Mouse (Mus musculus) forebrain, postnatal 0 days (tissue): ENCODE data around the gene Dhx30. TPM values are rescaled to one million over a fixed set of nuclear protein-coding genes. Genes with fewer than 3 reads are reported as not detected.
"Not testable (repeated sequence)": the region's sequence is repeated elsewhere in the genome, so short reads cannot be mapped to it uniquely, and the experiment has no call there.

ENCODE experiments used
- ATAC-seq: fragments of 200-750 bp; cut with Nextera tagmentation; 2 replicates; pipeline ENCODE4 v1.8.0; 2017; ENCODE audit warnings: mild to moderate bottlenecking, moderate library complexity
- DNase-seq: peaks from one replicate; pipeline ENCODE4 v3.0.0-alpha.2; 2015
- H3K27ac ChIP-seq: fragments of 300-500 bp; sonication (generic); 2 replicates; pipeline ENCODE4 v1.5.1; 2014; ENCODE audit warnings: low read depth, mild to moderate bottlenecking, antibody characterized with exemption, low read length, moderate library complexity, mixed read lengths
- H3K27me3 ChIP-seq: fragments of 300-500 bp; sonication (generic); 2 replicates; pipeline ENCODE4 v1.6.1; 2014; ENCODE audit warnings: mild to moderate bottlenecking, low read length, mixed read lengths; ENCODE audit not compliant: insufficient read depth
- H3K36me3 ChIP-seq: fragments of 300-500 bp; sonication (generic); 2 replicates; pipeline ENCODE4 v1.6.1; 2014; ENCODE audit warnings: mild to moderate bottlenecking, moderate library complexity; ENCODE audit not compliant: insufficient read depth
- H3K4me1 ChIP-seq: fragments of 300-500 bp; sonication (generic); 2 replicates; pipeline ENCODE4 v1.6.1; 2014; ENCODE audit warnings: antibody characterized with exemption; ENCODE audit not compliant: insufficient read depth
- H3K4me2 ChIP-seq: fragments of 300-500 bp; sonication (generic); 2 replicates; pipeline ENCODE4 v1.6.1; 2014; ENCODE audit warnings: low read depth, mild to moderate bottlenecking, moderate library complexity
- H3K4me3 ChIP-seq: fragments of 300-500 bp; sonication (generic); 2 replicates; pipeline ENCODE4 v1.5.1; 2014; ENCODE audit warnings: low read depth, low read length, mixed read lengths
- H3K9ac ChIP-seq: fragments of 300-500 bp; sonication (generic); 2 replicates; pipeline ENCODE4 v1.6.1; 2014; ENCODE audit warnings: mild to moderate bottlenecking
- H3K9me3 ChIP-seq: fragments of 300-500 bp; sonication (generic); 2 replicates; pipeline ENCODE4 v1.6.1; 2016; ENCODE audit warnings: low read length
- CTCF ChIP-seq: sonication (generic); IDR thresholded peaks from 2 replicates; pipeline ENCODE4 v1.5.1; 2016; ENCODE audit warnings: antibody characterized with exemption, control low read depth, low read depth
- WGBS: fragments of 180-500 bp; shearing (Covaris S2); extraction: QIAGEN DNeasy Blood & Tissue Kit; methylation state at CpG from one replicate; pipeline ENCODE4 v1.1.7; 2014; 5-methylcytosine and 5-hydroxymethylcytosine counted together
- polyA plus RNA-seq: library from polyadenylated mRNA; unstranded; fragments of >200 nt; fragmentation: Nextera tagmentation; extraction: Ambion mirVana; gene quantifications from 2 replicates; pipeline ENCODE4 v1.2.1, GENCODE M21; 2015
- total RNA-seq: library from RNA; depleted of rRNA; stranded (reverse); fragments of >200 nt; gene quantifications from 2 replicates; pipeline ENCODE4 v1.2.3, GENCODE M21; 2014

Gene Dhx30
- total and polyA plus RNA-seq, 2 experiments from 2014 or later, result 117 to 156 TPM

DNA sequence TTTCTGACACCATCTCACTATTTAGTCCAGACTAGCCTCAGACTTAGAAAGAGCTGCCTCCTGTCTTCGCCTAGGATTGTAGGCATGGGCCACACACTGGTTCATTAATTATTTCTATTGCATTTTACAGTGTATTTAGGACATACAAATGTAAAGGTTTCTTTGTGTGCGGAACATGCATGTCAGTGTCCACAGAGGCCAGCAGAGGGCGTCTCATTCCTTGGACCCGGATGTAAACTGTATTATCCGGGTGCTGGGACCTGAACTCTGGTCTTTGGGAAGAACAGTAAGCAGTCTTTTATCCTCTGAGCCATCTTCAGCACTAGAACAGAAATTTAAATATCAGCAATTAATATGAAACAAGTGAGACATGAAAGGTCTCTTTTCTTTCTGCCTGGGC is 16.5 kb upstream of the Dhx30 start:
- H3K4me1 ChIP-seq, result peaks cover 4% of the 10 kb centered on the region; the same call in 1 of the 2 replicates
- peak overlapping the region; percentile 61; the same call in 1 of the 2 replicates for H3K4me2 ChIP-seq
- no peak for TF ChIP-seq CTCF
- H3K27ac ChIP-seq, result no peak overlapping the region
- H3K9me3 ChIP-seq, result no peaks in the 10 kb centered on the region
- H3K9ac ChIP-seq, result no peak overlapping the region
- no peak overlapping the region for H3K4me3 ChIP-seq
- 80% methylated on average over 5 of the region's 5 CpGs for WGBS
- ATAC-seq (no peak), DNase-seq (no peak)
- peaks cover 13% of the 10 kb centered on the region for H3K36me3 ChIP-seq
- no peaks in the 10 kb centered on the region for H3K27me3 ChIP-seq

DNA sequence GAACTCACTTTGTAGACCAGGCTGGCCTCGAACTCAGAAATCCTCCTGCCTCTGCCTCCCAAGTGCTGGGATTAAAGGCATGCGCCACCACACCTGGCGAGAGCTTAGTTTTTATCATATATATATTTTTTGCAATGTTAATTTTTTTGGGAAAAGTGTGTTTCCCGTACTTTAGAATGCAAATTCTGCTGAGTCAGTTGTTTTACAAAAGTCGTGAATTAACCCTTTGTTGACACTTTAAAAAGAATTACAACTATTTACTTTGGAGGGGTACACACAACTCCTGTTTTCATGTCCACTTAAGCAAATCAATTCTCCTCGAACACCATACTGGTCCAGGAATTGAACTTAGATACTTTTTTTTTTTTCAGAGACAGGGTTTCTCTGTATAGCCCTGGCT is 15.3 kb upstream of the Dhx30 start:
- no peak for ATAC-seq
- peak overlapping the region; percentile 93 for H3K9ac ChIP-seq
- peak overlapping the region; percentile 96 for H3K4me3 ChIP-seq
- no peaks in the 10 kb centered on the region for H3K9me3 ChIP-seq
- TF ChIP-seq CTCF, result no peak
- peaks cover 4% of the 10 kb centered on the region; the same call in 1 of the 2 replicates for H3K4me1 ChIP-seq
- H3K4me2 ChIP-seq, result peak overlapping the region; percentile 61
- peaks cover 13% of the 10 kb centered on the region for H3K36me3 ChIP-seq
- DNase-seq, result no peak
- H3K27ac ChIP-seq, result no peak overlapping the region
- 63% methylated on average over 6 of the region's 6 CpGs for WGBS
- no peaks in the 10 kb centered on the region for H3K27me3 ChIP-seq

DNA sequence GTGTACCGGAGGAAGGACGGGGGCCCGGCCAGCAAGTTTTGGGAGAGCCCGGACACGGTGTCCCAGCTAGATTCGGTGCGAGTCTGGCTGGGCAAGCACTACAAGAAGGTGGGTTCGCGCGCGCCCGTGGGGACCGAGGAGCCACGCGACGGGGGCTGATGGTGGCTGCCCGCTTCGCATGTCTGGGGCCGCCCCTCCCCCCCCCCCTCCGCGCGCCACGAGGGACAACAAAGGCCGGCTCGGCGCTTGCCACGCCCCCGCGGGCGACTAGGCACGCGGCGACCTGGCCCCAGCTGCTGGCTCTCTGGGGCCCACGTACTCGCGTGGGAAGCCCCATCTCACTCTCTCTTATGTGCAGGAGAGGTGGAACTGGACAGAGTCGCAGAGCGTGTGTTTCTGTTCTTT is 14.6 kb upstream of the Dhx30 start:
- Histone ChIP-seq H3K4me2 (peak overlapping the region; percentile 61), H3K9me3 (no peaks in the 10 kb centered on the region), H3K4me1 (peaks cover 4% of the 10 kb centered on the region; the same call in 1 of the 2 replicates), H3K4me3 (peak overlapping the region; percentile 96), H3K36me3 (peaks cover 13% of the 10 kb centered on the region), H3K9ac (peak overlapping the region; percentile 93), H3K27ac (peak overlapping the region; percentile 92), H3K27me3 (no peaks in the 10 kb centered on the region)
- peak; percentile 66 for ATAC-seq
- DNase-seq, result peak; percentile 66
- 2% methylated on average over 32 of the region's 38 CpGs for WGBS
- TF ChIP-seq CTCF, result no peak

DNA sequence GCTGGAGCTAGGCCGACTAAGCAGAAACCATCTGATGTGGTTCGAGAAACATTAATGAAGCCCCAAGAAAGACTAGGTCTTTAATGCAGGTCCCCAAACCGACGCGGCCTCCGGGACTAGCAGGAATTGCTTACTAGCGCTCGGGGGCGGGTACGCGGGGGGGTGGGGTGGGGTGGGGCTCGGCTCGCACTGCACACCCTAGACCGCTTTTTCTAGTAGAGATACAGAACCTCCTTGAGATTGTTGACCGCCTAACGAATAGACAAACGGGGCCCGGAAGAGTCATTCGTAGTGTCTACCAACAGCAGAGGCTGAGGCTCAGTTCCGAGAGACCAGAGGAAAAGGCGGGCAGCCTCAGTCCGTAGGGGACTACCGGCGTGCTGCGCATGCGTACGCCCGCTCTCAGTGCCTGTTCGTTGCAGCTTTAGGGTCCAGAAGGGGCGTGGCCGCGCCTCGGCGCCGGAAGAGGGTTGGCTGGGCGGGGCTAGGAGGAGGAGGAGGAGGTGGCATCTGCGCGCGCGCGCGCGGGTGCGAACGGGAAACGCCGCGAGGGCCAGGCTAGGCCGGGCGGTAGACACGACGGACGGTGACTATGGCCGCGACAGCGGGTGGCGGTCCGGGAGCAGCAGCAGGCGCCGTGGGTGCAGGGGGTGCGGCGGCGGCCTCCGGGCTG is 14.0 kb upstream of the Dhx30 start:
- peak overlapping the region; percentile 93 for H3K9ac ChIP-seq
- peak; percentile 99 for DNase-seq
- peak; percentile 99 for ATAC-seq
- peak overlapping the region; percentile 61 for H3K4me2 ChIP-seq
- H3K4me3 ChIP-seq, result peak overlapping the region; percentile 96
- peaks cover 4% of the 10 kb centered on the region; the same call in 1 of the 2 replicates for H3K4me1 ChIP-seq
- peaks cover 9% of the 10 kb centered on the region; the same call in 1 of the 2 replicates for H3K36me3 ChIP-seq
- TF ChIP-seq CTCF, result no peak
- H3K27ac ChIP-seq, result peak overlapping the region; percentile 92
- H3K27me3 ChIP-seq, result no peaks in the 10 kb centered on the region
- no peaks in the 10 kb centered on the region for H3K9me3 ChIP-seq
- WGBS, result under 1% methylated on average over 62 of the region's 64 CpGs

DNA sequence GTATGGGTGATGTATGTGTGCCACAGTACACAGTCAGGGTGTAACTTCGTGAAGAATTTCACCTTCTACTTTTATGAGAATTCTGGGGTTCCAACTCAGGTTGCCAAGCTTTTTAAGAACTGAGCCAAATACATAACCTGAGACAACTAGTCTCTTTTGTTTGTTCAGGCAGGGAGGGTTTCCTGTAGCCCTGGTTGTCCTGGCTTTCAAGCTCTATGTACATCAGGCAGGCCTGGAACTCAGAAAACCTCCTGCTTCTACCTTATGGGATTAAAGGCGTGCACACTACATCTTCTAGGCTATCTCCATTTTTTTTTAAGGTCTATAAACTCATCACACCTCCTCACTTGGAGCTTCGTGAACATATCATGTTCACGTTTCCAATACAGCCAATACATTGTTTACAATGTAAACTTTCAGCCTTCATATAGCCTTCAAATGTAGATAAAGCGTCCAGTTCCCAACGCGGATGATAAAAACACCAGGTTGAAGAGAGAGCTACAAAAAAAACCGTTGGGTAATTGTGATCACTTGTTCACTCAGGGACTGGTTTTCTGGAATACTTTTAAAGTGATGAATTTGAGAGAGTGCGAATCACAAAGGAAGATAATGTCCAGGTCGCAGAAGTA is 13.4 kb upstream of the Dhx30 start:
- 29% methylated on average over 10 of the region's 10 CpGs for WGBS
- ATAC-seq (no peak), DNase-seq (no peak)
- H3K36me3 ChIP-seq, result peaks cover 2% of the 10 kb centered on the region; the same call in 1 of the 2 replicates
- peak overlapping the region; percentile 92 for H3K27ac ChIP-seq
- H3K9me3 ChIP-seq, result no peaks in the 10 kb centered on the region
- TF ChIP-seq CTCF, result no peak
- H3K27me3 ChIP-seq, result no peaks in the 10 kb centered on the region
- peak overlapping the region; percentile 61 for H3K4me2 ChIP-seq
- peak overlapping the region; percentile 96 for H3K4me3 ChIP-seq
- peak overlapping the region; percentile 93 for H3K9ac ChIP-seq
- H3K4me1 ChIP-seq, result peaks cover 4% of the 10 kb centered on the region; the same call in 1 of the 2 replicates

DNA sequence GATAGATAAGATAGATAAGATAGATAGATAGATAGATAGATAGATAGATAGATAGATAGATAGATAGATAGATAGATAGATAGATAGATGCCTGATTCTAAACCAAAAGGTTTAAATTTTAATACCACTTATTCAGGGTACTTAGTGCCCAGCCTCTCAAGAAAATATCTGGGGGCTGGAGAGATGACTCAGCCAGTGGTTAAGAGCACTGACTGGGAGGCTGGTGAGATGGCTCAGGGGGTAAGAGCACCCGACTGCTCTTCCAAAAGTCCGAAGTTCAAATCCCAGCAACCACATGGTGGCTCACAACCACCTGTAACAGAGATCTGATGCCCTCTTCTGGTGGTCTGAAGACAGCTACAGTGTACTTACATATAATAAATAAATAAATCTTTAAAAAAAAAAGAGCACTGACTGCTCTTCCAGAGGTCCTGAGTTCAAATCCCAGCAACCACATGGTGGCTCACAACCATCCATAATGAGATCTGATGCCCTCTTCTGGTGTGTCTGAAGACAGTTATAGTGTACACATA is 6.4 kb upstream of the Dhx30 start:
- 0 out of 2 replicates have a peak, but pooled peaks have one; percentile 10 for TF ChIP-seq CTCF
- H3K4me1 ChIP-seq, H3K9ac ChIP-seq, DNase-seq, H3K4me3 ChIP-seq, H3K36me3 ChIP-seq, H3K27me3 ChIP-seq, ATAC-seq, H3K4me2 ChIP-seq, H3K9me3 ChIP-seq, H3K27ac ChIP-seq: not testable (repeated sequence)
- WGBS, result 60% methylated on average over 2 of the region's 2 CpGs

DNA sequence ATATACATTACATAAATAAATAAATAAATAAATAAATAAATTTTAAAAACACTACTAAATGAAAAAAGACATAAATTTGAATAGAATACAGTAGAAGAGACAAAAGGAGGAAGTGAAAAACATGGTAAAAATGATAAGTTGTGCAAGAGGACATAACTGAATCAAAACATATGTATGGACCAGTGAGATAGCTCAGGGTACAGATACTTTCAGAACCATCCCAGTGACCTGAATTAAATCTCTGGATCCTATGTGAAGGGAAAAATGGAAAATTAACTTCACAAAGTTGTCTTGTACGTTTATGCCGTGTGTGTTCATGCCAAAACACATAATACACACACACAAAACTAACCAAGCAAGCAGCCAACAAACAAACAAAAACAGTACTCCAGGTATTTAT is 5.7 kb upstream of the Dhx30 start:
- TF ChIP-seq CTCF, result no peak
- H3K9ac ChIP-seq, result no peak overlapping the region
- H3K4me1 ChIP-seq, result peaks cover 3% of the 10 kb centered on the region; the same call in 1 of the 2 replicates
- H3K9me3 ChIP-seq, result no peaks in the 10 kb centered on the region
- no peaks in the 10 kb centered on the region for H3K27me3 ChIP-seq
- DNase-seq, result no peak
- ATAC-seq, result no peak
- H3K4me3 ChIP-seq, result no peak overlapping the region
- 86% methylated on average over 2 of the region's 2 CpGs for WGBS
- no peak overlapping the region for H3K27ac ChIP-seq
- H3K36me3 ChIP-seq, result no peaks in the 10 kb centered on the region
- H3K4me2 ChIP-seq, result no peak overlapping the region
